ENCODE assay signal across 9 mouse cellular contexts in the genomic region with DNA sequence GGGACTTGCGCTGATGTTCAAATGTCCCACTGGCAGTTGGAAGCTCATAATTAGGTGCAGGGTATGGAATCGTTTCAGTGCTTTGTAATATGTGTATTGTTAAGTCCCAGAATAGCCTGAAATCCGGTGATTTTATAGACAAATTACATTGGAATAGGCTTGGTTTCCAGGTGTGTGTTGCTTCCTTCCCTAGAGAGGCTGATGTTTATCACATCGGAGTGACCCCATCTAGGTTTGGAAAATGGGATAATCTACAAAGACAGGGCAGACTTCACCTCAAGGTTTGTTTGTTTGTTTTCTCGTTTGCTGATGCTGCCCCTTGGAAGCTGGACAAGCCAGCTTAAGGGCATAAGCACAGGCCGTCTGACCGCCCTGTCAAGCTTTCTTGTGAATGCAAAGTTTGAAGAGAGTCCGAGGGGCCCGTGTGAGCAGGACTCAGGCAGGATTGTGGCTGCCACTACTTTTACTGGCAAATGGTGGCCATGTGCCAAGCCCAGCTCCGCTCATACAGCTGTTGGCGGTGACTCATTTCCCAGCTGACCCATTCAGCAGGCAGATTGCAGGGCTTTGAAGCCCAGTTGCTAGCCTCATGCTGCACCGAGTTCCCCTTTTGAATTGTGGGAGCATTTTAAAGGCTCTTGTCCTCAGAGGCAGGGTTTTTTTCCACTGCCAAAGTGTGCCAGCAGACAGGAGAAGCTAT.
A peak's percentile ranks its signal among the peaks of the same experiment; 100 is the strongest.
DNase-seq lines count a peak whose midpoint lies in the region; ATAC-seq and TF ChIP-seq lines count a peak whose summit lies in the region.
"Had no signal": no experiment of that assay in that cellular context is flagged by ENCODE, and none has a peak within 500 bp of the region (broad histone marks: within the 10 kb centered on the region; RNA-seq: fewer than 3 reads in every experiment).

No protein-coding gene starts in this region.

- TF ChIP-seq POLR2A in brain, embryonic 14.5 days (IDR thresholded peaks at IDR 0.05; ENCODE audit: borderline replicate concordance, extremely low read depth, insufficient read depth, insufficient read length, poor library complexity, severe bottlenecking), result no peak

- H3K36me3 ChIP-seq in hindbrain, embryonic 14.5 days (replicated peaks; ENCODE audit: control insufficient read depth, insufficient read depth), result no peaks in the 10 kb centered on the region
- H3K36me3 ChIP-seq in hindbrain, embryonic 11.5 days (ENCODE audit: control insufficient read depth, insufficient read depth, low read length), result no peaks in the 10 kb centered on the region
- no peaks in the 10 kb centered on the region for H3K36me3 ChIP-seq in kidney, embryonic 16.5 days (ENCODE audit: insufficient read depth, low read length)
- H3K36me3 ChIP-seq in limb, embryonic 13.5 days, result no peaks in the 10 kb centered on the region
- H3K36me3 ChIP-seq in neural tube, embryonic 15.5 days, result no peaks in the 10 kb centered on the region

- no peak for TF ChIP-seq CTCF in brain, embryonic 14.5 days (IDR thresholded peaks at IDR 0.05; ENCODE audit: borderline replicate concordance, extremely low read depth, insufficient read depth, insufficient read length)

- H3K4me3 ChIP-seq in hindbrain, embryonic 14.5 days (replicated peaks; ENCODE audit: low read length), result no peak overlapping the region
- no peak overlapping the region for H3K4me3 ChIP-seq in hindbrain, embryonic 11.5 days (ENCODE audit: low read depth, low read length)
- H3K4me3 ChIP-seq in kidney, embryonic 16.5 days (ENCODE audit: low read length), result no peak overlapping the region
- H3K4me3 ChIP-seq in limb, embryonic 13.5 days, result no peak overlapping the region
- no peak overlapping the region for H3K4me3 ChIP-seq in neural tube, embryonic 15.5 days (replicated peaks)

- ATAC-seq in hindbrain, embryonic 14.5 days (ENCODE audit: low FRiP score), result 0 out of 2 replicates have a peak, but pooled peaks have one; percentile 27
- ATAC-seq in hindbrain, embryonic 11.5 days (ENCODE audit: low FRiP score), result no peak
- peak; percentile 49; the same call in 1 of the 2 replicates for ATAC-seq in kidney, embryonic 16.5 days (ENCODE audit: low FRiP score, low TSS enrichment)
- peak; percentile 93 for ATAC-seq in limb, embryonic 13.5 days (ENCODE audit: low FRiP score, low read depth)
- peak; percentile 70; the same call in 1 of the 2 replicates for ATAC-seq in neural tube, embryonic 15.5 days (ENCODE audit: low FRiP score)

- WGBS in hindbrain, embryonic 14.5 days, result 58% methylated on average over 12 of the region's 12 CpGs
- 81% methylated on average over 12 of the region's 12 CpGs for WGBS in hindbrain, embryonic 11.5 days
- WGBS in kidney, embryonic 16.5 days, result 59% methylated on average over 12 of the region's 12 CpGs
- WGBS in limb, embryonic 13.5 days, result 26% methylated on average over 12 of the region's 12 CpGs
- WGBS in neural tube, embryonic 15.5 days, result 46% methylated on average over 12 of the region's 12 CpGs

- H3K27me3 ChIP-seq in hindbrain, embryonic 14.5 days (ENCODE audit: control insufficient read depth, insufficient read depth, low read length), result no peaks in the 10 kb centered on the region
- no peaks in the 10 kb centered on the region for H3K27me3 ChIP-seq in hindbrain, embryonic 11.5 days (ENCODE audit: control insufficient read depth, insufficient read depth, low read length)
- H3K27me3 ChIP-seq in kidney, embryonic 16.5 days (ENCODE audit: insufficient read depth, low read length), result no peaks in the 10 kb centered on the region
- no peaks in the 10 kb centered on the region for H3K27me3 ChIP-seq in limb, embryonic 13.5 days
- no peaks in the 10 kb centered on the region for H3K27me3 ChIP-seq in neural tube, embryonic 15.5 days (replicated peaks)

- H3K27ac ChIP-seq in hindbrain, embryonic 14.5 days, result no peak overlapping the region
- H3K27ac ChIP-seq in hindbrain, embryonic 11.5 days (ENCODE audit: low read depth, low read length), result no peak overlapping the region
- 0 out of 2 replicates have a peak overlapping the region, but pooled peaks have one; percentile 34 for H3K27ac ChIP-seq in kidney, embryonic 16.5 days (ENCODE audit: low read length)
- H3K27ac ChIP-seq in limb, embryonic 13.5 days, result peak overlapping the region; percentile 82
- H3K27ac ChIP-seq in neural tube, embryonic 15.5 days (replicated peaks), result peak overlapping the region; percentile 63; the same call in 1 of the 2 replicates
- H3K27ac ChIP-seq: liver, embryonic 14.5 days had no signal

- peaks cover 5% of the 10 kb centered on the region; the same call in 1 of the 2 replicates for H3K4me1 ChIP-seq in hindbrain, embryonic 14.5 days (replicated peaks; ENCODE audit: control insufficient read depth, insufficient read depth, low read length)
- no peaks in the 10 kb centered on the region for H3K4me1 ChIP-seq in hindbrain, embryonic 11.5 days (replicated peaks; ENCODE audit: control insufficient read depth, insufficient read depth, low read length)
- H3K4me1 ChIP-seq in kidney, embryonic 16.5 days (ENCODE audit: insufficient read depth, low read length), result no peaks in the 10 kb centered on the region
- H3K4me1 ChIP-seq in limb, embryonic 13.5 days, result peaks cover 24% of the 10 kb centered on the region
- peaks cover 12% of the 10 kb centered on the region for H3K4me1 ChIP-seq in neural tube, embryonic 15.5 days

- H3K9me3 ChIP-seq in hindbrain, embryonic 14.5 days (ENCODE audit: control insufficient read depth, low read length), result no peaks in the 10 kb centered on the region
- no peaks in the 10 kb centered on the region for H3K9me3 ChIP-seq in hindbrain, embryonic 11.5 days (ENCODE audit: control insufficient read depth, low read length)
- no peaks in the 10 kb centered on the region for H3K9me3 ChIP-seq in kidney, embryonic 16.5 days (ENCODE audit: low read length)
- no peaks in the 10 kb centered on the region for H3K9me3 ChIP-seq in limb, embryonic 13.5 days
- H3K9me3 ChIP-seq in neural tube, embryonic 15.5 days (replicated peaks), result no peaks in the 10 kb centered on the region

- H3K9ac ChIP-seq in hindbrain, embryonic 14.5 days, result no peak overlapping the region
- no peak overlapping the region for H3K9ac ChIP-seq in hindbrain, embryonic 11.5 days (ENCODE audit: low read depth, low read length)
- H3K9ac ChIP-seq in kidney, embryonic 16.5 days (replicated peaks; ENCODE audit: low read length), result no peak overlapping the region
- H3K9ac ChIP-seq in limb, embryonic 13.5 days, result no peak overlapping the region
- H3K9ac ChIP-seq in neural tube, embryonic 15.5 days (replicated peaks), result no peak overlapping the region
- H3K9ac ChIP-seq: liver, embryonic 14.5 days had no signal

- peak; percentile 69 for DNase-seq in hindbrain, embryonic 14.5 days (ENCODE audit: low spot score)
- DNase-seq in hindbrain, embryonic 11.5 days (ENCODE audit: low spot score), result no peak
- peak; percentile 92 for DNase-seq in brain, embryonic 14.5 days (ENCODE audit: low read depth)
- peak; percentile 84 for DNase-seq in gastrocnemius, adult 18-20 months (ENCODE audit: low spot score)
- DNase-seq in spleen, postnatal 14 days (ENCODE audit: low spot score in 2 of 2), result no peak

- H3K4me2 ChIP-seq in hindbrain, embryonic 14.5 days (replicated peaks), result no peak overlapping the region
- H3K4me2 ChIP-seq in hindbrain, embryonic 11.5 days (replicated peaks; ENCODE audit: low read depth, low read length), result no peak overlapping the region
- no peak overlapping the region for H3K4me2 ChIP-seq in kidney, embryonic 16.5 days (replicated peaks; ENCODE audit: low read depth, low read length)
- H3K4me2 ChIP-seq in limb, embryonic 13.5 days (replicated peaks), result peak overlapping the region; percentile 10
- 0 out of 2 replicates have a peak overlapping the region, but pooled peaks have one; percentile 9 for H3K4me2 ChIP-seq in neural tube, embryonic 15.5 days

Comparison
In these comparisons a context has a peak if more than half of its experiments do, and no peak if none do; other contexts are left out.
1. DNase-seq: peak in hindbrain, embryonic 14.5 days (single experiment), brain, embryonic 14.5 days (single experiment) and gastrocnemius, adult 18-20 months (single experiment); none in hindbrain, embryonic 11.5 days (single experiment) and spleen, postnatal 14 days (0 of 2).
2. H3K27ac ChIP-seq: peak in kidney, embryonic 16.5 days (single experiment), limb, embryonic 13.5 days (single experiment) and neural tube, embryonic 15.5 days (single experiment); none in hindbrain, embryonic 14.5 days (single experiment) and hindbrain, embryonic 11.5 days (single experiment).
3. H3K4me2 ChIP-seq: peak in limb, embryonic 13.5 days (single experiment) and neural tube, embryonic 15.5 days (single experiment); none in hindbrain, embryonic 14.5 days (single experiment), hindbrain, embryonic 11.5 days (single experiment) and kidney, embryonic 16.5 days (single experiment).